Mouse (Mus musculus): ENCODE results near the gene Gm20696. TPM values are rescaled to one million over a fixed set of nuclear protein-coding genes. Genes with fewer than 3 reads are reported as not detected.

Gene Gm20696
- polyA plus RNA-seq, 1 experiment: 5.7 TPM

GRCm38 (mm10) chr6:99523109-99523632, 143.4 kb downstream of the Gm20696 start:
- TF ChIP-seq CTCF (IDR thresholded peaks at IDR 0.05; ENCODE audit: control insufficient read depth, insufficient read depth, low read length) (no peak), POLR2A (IDR thresholded peaks at IDR 0.05; ENCODE audit: borderline replicate concordance, control insufficient read depth, low read depth, low read length) (no peak)
- H3K27ac ChIP-seq (ENCODE audit: control insufficient read depth, insufficient read depth, low read depth, low read length, poor library complexity): peak overlapping the region; percentile 90
- no peaks in the 10 kb centered on the region for H3K4me1 ChIP-seq (ENCODE audit: control insufficient read depth, insufficient read depth, low read length)
- WGBS: under 1% methylated on average over 21 of the region's 22 CpGs
- peak overlapping the region; percentile 91 for H3K4me3 ChIP-seq (replicated peaks; ENCODE audit: control insufficient read depth, low read depth, low read length)

GRCm38 (mm10) chr6:99522359-99523108, 144.1 kb downstream of the Gm20696 start, which contains the start of gene Foxp1:
TSS of gene Foxp1 (minus strand) at chr6:99522721.
- H3K4me3 ChIP-seq (replicated peaks; ENCODE audit: control insufficient read depth, low read depth, low read length): peak within 1 kb of the TSS; percentile 91
- H3K4me1 ChIP-seq (ENCODE audit: control insufficient read depth, insufficient read depth, low read length): no peaks in the 10 kb centered on the region
- TF ChIP-seq POLR2A (IDR thresholded peaks at IDR 0.05; ENCODE audit: borderline replicate concordance, control insufficient read depth, low read depth, low read length) (peak; percentile 42; the same call in 1 of the 2 replicates), CTCF (IDR thresholded peaks at IDR 0.05; ENCODE audit: control insufficient read depth, insufficient read depth, low read length) (no peak)
- under 1% methylated on average over 69 of the region's 72 CpGs for WGBS
- peak within 1 kb of the TSS; percentile 90 for H3K27ac ChIP-seq (ENCODE audit: control insufficient read depth, insufficient read depth, low read depth, low read length, poor library complexity)

GRCm38 (mm10) chr6:99521641-99522358, 144.8 kb downstream of the Gm20696 start:
- peak overlapping the region; percentile 91 for H3K4me3 ChIP-seq (replicated peaks; ENCODE audit: control insufficient read depth, low read depth, low read length)
- under 1% methylated on average over 64 of the region's 64 CpGs for WGBS
- no peaks in the 10 kb centered on the region for H3K4me1 ChIP-seq (ENCODE audit: control insufficient read depth, insufficient read depth, low read length)
- peak; percentile 13; the same call in 1 of the 2 replicates for TF ChIP-seq POLR2A (IDR thresholded peaks at IDR 0.05; ENCODE audit: borderline replicate concordance, control insufficient read depth, low read depth, low read length)
- no peak for TF ChIP-seq CTCF (IDR thresholded peaks at IDR 0.05; ENCODE audit: control insufficient read depth, insufficient read depth, low read length)
- H3K27ac ChIP-seq (ENCODE audit: control insufficient read depth, insufficient read depth, low read depth, low read length, poor library complexity): peak overlapping the region; percentile 74

- TF ChIP-seq CTCF (IDR thresholded peaks at IDR 0.05; ENCODE audit: control insufficient read depth, insufficient read depth, low read length): no peak
- TF ChIP-seq POLR2A (IDR thresholded peaks at IDR 0.05; ENCODE audit: borderline replicate concordance, control insufficient read depth, low read depth, low read length): no peak
- Histone ChIP-seq H3K27ac (ENCODE audit: control insufficient read depth, insufficient read depth, low read depth, low read length, poor library complexity) (peak overlapping the region; percentile 74), H3K4me3 (replicated peaks; ENCODE audit: control insufficient read depth, low read depth, low read length) (peak overlapping the region; percentile 91), H3K4me1 (ENCODE audit: control insufficient read depth, insufficient read depth, low read length) (no peaks in the 10 kb centered on the region)
- 0% methylated on average over 51 of the region's 54 CpGs for WGBS
Measured at GRCm38 (mm10) chr6:99521038-99521640, 145.5 kb downstream of the Gm20696 start.

- WGBS: under 1% methylated on average over 27 of the region's 27 CpGs
- Histone ChIP-seq H3K27ac (ENCODE audit: control insufficient read depth, insufficient read depth, low read depth, low read length, poor library complexity) (peak overlapping the region; percentile 47; the same call in 1 of the 2 replicates), H3K4me3 (replicated peaks; ENCODE audit: control insufficient read depth, low read depth, low read length) (peak overlapping the region; percentile 91), H3K4me1 (ENCODE audit: control insufficient read depth, insufficient read depth, low read length) (no peaks in the 10 kb centered on the region)
- no peak for TF ChIP-seq POLR2A (IDR thresholded peaks at IDR 0.05; ENCODE audit: borderline replicate concordance, control insufficient read depth, low read depth, low read length)
- no peak for TF ChIP-seq CTCF (IDR thresholded peaks at IDR 0.05; ENCODE audit: control insufficient read depth, insufficient read depth, low read length)
Measured at GRCm38 (mm10) chr6:99520676-99521037, 145.9 kb downstream of the Gm20696 start.

- peak overlapping the region; percentile 63 for H3K4me3 ChIP-seq (replicated peaks; ENCODE audit: control insufficient read depth, low read depth, low read length)
- TF ChIP-seq CTCF (IDR thresholded peaks at IDR 0.05; ENCODE audit: control insufficient read depth, insufficient read depth, low read length) (no peak), POLR2A (IDR thresholded peaks at IDR 0.05; ENCODE audit: borderline replicate concordance, control insufficient read depth, low read depth, low read length) (no peak)
- peak overlapping the region; percentile 47 for H3K27ac ChIP-seq (ENCODE audit: control insufficient read depth, insufficient read depth, low read depth, low read length, poor library complexity)
- 3% methylated on average over 38 of the region's 38 CpGs for WGBS
- no peaks in the 10 kb centered on the region for H3K4me1 ChIP-seq (ENCODE audit: control insufficient read depth, insufficient read depth, low read length)
Measured at GRCm38 (mm10) chr6:99519806-99520675, 146.6 kb downstream of the Gm20696 start.

- WGBS: 26% methylated on average over 4 of the region's 4 CpGs
- Histone ChIP-seq H3K27ac (ENCODE audit: control insufficient read depth, insufficient read depth, low read depth, low read length, poor library complexity) (no peak overlapping the region), H3K4me1 (ENCODE audit: control insufficient read depth, insufficient read depth, low read length) (no peaks in the 10 kb centered on the region), H3K4me3 (replicated peaks; ENCODE audit: control insufficient read depth, low read depth, low read length) (no peak overlapping the region)
- TF ChIP-seq CTCF (IDR thresholded peaks at IDR 0.05; ENCODE audit: control insufficient read depth, insufficient read depth, low read length) (no peak), POLR2A (IDR thresholded peaks at IDR 0.05; ENCODE audit: borderline replicate concordance, control insufficient read depth, low read depth, low read length) (no peak)
Measured at GRCm38 (mm10) chr6:99519052-99519451, 147.5 kb downstream of the Gm20696 start.
